Mouse (Mus musculus) G1E (cell line): Measurements from ENCODE around the gene Fxyd4.

Experiments used
- CTCF ChIP-seq: IDR thresholded peaks from 2 replicates; pipeline ENCODE4 v1.5.1; 2012; ENCODE audit warnings: low read depth, low read length, inconsistent platforms, mixed read lengths
- GATA1 ChIP-seq: IDR thresholded peaks from 2 replicates; pipeline ENCODE4 v1.6.1; 2012; ENCODE audit warnings: borderline replicate concordance, low read length, inconsistent platforms, mixed read lengths
- POLR2AphosphoS5 ChIP-seq: IDR thresholded peaks from 2 replicates; pipeline ENCODE4 v1.6.1; 2012; ENCODE audit warnings: low read depth, low read length, inconsistent platforms; ENCODE audit not compliant: insufficient replicate concordance
- TAL1 ChIP-seq: conservative IDR thresholded peaks from 2 replicates; pipeline ENCODE4 v1.6.1; 2012; ENCODE audit warnings: low read depth, low read length, inconsistent platforms, mixed read lengths

DNA sequence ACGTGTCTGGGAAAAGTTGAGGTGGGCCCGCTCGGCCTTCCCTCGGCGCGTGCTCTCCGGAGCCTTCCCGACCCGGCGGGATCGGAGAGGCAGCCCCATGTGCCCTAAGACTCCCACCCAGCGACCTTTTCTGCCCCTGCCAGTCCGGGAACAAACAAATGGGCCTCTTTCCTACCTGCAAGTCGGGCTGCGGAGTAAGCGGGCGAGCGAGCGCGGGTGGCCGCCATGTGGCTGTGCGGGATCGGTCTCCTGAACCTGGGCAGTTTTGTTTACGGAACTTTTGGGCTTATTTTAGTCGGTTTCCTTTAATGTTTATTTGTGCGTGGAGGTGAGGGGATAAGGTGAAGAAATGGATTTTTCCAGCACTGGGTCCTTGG lies 29.5 kb downstream of the Fxyd4 start:
- TF ChIP-seq CTCF (no peak), GATA1 (no peak), TAL1 (no peak), POLR2AphosphoS5 (no peak)
